Mouse (Mus musculus): ENCODE measurements around the gene Blnk.

Gene Blnk

DNA sequence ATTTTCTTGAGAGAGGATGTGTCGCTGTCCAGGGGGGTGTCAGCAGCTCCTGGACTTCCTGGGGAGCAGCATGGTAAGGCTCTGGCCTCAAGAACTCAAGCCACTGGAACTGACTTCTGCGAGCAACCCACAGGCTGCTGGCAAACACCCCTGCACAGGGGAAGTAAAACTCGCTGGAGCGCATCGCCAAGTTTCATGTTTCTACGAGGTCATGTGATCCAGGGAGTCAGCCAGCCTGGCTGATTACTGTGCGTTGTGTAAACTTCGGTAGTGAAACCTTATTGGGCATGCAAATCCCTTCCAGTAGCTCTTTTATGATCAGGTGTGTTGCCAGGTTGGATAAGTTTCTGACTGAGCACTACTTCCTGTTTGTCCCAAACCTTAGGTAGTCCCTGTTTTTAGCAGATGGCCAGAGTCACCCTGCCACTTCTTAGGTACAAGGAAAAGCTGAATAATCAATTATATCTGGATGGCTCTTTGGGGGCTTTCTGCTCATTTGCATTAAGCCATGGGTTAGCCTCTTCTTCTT, at the start of gene Blnk:
TSS of gene Blnk (minus strand) at position 479 of the 529 bp plus-strand sequence.
- peak; percentile 60 for DNase-seq (ENCODE audit: low spot score)

GRCm38 (mm10) chr19:41039110-41039509, 44.8 kb upstream of the Blnk start:
- no peak for DNase-seq (ENCODE audit: low spot score)

DNA sequence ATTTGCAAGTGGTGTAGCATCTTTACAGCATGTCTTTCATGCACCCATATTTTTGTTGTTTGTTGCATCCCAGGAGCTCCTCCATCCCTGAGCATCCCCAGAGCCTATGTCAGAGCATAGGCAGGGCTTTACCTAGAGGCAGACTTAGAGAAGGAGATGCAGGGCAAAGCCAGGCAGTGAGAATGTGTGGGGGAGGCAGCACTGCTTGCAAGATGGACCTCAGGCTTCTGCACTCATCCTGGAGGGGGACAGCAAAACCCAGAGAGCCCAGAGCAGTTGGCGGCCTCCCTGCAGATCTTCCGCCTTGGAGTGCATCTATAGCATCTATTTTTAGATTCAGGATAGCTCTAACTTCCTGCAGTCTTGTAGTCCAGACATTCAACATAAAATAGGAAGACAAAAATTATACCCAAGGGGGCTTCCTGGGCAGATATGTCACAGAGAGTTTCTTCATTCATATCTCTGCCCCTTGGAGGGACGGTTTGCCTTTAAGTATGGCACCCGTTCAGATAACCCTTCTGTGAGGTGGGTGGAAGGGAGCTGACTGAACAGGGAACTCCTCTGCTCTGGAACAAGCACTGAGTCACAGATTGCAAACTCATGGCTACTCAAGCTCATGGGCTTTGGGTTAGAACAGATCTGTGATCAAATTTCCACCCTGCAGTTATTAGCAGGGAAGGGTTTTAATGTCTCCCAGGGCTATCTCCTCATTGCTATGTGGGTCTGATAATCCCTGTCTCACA, 41.6 kb upstream of the Blnk start:
- no peak for DNase-seq (ENCODE audit: low spot score)

GRCm38 (mm10) chr19:41031869-41032268, 37.5 kb upstream of the Blnk start:
- no peak for DNase-seq (ENCODE audit: low spot score)

GRCm38 (mm10) chr19:41031009-41031408, 36.7 kb upstream of the Blnk start:
- no peak for DNase-seq (ENCODE audit: low spot score)

DNA sequence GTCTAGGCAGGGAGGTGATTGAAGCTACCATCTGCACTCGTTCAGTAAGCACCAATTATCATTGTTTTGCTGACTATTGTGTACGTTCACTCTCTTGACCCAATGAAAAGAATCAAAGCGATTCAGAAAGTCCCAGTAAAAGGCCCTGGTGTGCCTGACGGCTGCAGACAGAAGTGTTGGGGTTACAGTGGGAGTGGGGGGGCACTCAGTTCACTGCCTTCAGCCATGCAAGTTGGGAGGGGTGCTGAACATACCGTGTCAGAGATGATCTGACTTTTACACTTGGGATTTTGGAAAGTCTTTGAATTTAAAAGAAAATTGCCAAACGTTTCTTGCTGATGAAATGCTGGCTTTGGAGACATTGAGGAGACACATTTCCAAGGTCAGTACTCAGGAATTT, 35.8 kb upstream of the Blnk start:
- DNase-seq (ENCODE audit: low spot score) = no peak

DNA sequence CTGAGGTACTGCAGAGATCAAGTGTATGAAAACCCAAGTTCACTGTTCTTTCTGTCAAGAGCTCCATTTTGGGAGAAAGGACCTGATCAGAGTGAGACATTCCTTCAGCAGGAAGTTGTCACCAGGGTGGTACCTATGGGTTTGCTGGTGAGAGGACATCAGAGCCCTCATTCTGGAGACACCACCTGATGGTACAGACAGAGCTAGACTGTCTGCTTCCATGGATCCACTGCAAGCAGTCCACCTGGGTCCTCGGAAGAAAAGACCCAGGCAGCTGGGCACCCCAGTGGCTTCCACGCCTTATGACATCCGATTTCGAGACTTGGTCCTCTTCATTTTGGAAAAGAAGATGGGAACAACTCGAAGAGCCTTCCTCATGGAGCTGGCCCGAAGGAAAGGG, 34.9 kb upstream of the Blnk start, which contains the start of gene Dntt:
TSS of gene Dntt (plus strand) at position 57 of the 400 bp plus-strand sequence.
- no peak for DNase-seq (ENCODE audit: low spot score)

- DNase-seq (ENCODE audit: low spot score) = no peak
Observed at GRCm38 (mm10) chr19:41027601-41028000, 33.3 kb upstream of the Blnk start.

DNA sequence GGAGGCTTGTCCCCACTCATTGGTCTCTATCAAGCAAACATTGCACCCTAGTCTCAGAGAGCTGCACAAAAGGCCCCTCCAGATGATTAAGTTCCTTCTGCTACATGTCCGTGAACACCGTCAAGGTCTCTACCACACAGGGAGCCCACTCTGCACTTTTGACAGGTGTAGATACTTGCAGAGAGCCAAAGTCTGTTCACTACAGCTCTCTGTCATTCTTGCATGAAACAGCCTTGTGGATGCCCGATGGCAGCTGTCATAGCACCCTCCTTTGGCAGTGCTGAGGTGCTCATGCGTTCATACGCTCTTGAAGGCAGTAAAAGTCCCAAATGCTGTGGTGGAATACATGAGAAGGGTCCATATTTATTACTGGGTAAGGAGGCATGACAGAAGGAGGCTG, 32.7 kb upstream of the Blnk start:
- no peak for DNase-seq (ENCODE audit: low spot score)

GRCm38 (mm10) chr19:41026551-41026950, 32.2 kb upstream of the Blnk start:
- no peak for DNase-seq (ENCODE audit: low spot score)

- DNase-seq (ENCODE audit: low spot score) = no peak
Observed at GRCm38 (mm10) chr19:41022244-41022643, 27.9 kb upstream of the Blnk start.

GRCm38 (mm10) chr19:41020537-41020936, 26.2 kb upstream of the Blnk start:
- DNase-seq (ENCODE audit: low spot score) = no peak

- DNase-seq (ENCODE audit: low spot score) = no peak
Observed at GRCm38 (mm10) chr19:41019164-41019675, 24.9 kb upstream of the Blnk start.

DNA sequence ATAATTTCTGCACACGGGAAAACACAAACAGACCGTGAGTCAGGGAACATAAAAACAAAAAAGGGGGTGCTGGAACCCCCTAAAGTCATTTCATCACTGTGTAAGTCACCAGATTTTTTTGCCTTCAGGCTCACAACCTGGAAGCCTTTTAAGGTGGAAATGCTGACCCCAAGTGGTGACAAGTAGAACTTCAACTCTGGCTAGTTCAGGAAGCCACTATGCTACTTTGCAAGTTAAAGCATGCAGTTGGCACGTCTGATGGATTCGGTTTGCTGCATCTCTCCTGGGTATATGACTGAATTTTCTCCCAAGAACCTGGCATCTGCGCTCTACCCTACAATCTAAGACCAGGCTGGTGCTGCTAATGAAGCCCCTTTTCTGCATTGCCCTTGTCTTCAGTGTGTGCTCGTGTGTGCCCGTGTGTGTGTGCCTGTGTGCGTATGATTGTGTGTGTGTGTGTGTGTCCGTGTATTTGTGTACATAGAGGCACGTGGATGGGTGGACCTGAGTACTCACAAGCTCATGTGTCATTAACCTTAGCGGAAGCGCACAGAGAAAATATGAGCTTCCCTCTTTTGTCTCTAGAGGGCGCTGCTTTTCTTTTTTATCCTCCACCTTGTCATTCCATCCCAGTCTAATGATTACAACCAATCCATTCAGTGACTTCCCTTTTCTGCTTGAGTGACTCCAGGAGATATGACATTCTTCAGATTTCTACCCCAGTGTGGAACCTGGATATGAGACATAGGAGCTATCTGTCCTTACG, 21.8 kb upstream of the Blnk start:
- no peak for DNase-seq (ENCODE audit: low spot score)

GRCm38 (mm10) chr19:41014003-41014402, 19.7 kb upstream of the Blnk start:
- DNase-seq (ENCODE audit: low spot score) = no peak

DNA sequence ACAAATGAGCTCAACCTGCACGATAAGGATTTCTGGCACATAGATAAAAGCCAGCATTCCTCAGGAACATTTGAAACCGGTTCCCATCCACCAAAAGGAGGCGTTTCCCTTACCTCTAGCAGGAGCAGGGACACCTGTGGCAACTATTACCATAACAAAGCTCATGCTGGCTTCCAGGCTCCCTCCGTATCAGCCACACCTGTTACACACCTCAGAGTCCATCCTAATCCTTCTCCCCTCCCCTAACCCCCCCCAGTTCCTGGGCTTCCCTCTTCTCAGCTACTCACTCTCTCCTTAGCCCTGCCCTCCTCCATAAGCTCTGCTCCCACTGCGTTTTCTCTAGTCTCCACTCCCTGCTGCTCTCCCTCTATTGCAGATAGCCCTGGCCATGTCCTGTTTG, 19.3 kb upstream of the Blnk start:
- no peak for DNase-seq (ENCODE audit: low spot score)

DNA sequence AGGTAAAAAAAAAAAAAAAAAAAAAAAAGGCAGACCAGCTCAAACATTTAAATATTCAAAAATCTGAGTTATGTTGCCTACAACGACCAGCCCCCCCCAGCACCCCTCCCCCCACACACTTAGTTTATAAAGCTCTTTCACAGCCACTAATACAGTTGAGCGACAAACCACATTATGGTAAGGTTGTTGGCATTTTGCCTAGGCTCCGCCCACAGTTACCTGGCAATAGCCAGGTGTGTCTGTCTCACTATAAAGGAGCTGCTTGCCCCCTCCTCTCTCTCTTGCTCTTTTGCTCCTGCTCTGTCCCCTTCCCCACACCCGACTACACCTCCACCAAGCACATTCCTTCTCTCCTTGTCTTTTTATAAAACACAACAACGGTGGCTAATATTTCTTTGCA, 17.3 kb upstream of the Blnk start:
- no peak for DNase-seq (ENCODE audit: low spot score)

DNA sequence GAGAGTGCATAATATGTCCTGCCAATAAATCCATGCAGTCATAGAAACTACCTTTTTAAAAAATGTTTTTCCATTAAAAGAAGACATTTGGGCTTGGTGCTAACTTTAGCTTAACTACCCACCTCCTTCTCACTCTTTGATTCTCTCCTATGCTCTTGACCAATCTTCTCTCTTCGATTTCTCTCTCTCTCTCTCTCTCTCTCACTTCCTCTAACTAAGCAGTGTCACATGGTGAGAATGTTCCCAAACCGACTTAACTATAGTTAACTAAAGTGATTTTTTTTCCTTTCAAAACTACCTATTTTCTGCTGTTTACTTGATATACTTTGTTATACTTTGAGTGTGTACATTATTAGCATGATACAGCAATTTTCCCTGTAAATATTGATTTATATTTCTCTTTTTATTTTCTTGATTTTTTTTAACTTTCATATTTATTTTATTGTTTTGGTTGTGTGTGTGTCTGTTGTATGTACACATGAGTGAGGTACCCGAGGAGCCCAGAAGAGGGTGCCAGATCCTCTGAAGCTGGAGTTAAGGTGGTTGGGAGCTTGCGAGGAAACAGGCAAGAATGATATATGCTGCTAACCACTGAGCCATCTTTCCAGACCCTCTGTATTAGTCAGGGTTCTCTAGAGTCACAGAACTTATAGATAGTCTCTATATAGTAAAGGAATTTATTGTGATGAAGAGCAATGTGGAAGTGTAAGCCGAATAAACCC, 14.5 kb upstream of the Blnk start:
- DNase-seq (ENCODE audit: low spot score) = no peak

DNA sequence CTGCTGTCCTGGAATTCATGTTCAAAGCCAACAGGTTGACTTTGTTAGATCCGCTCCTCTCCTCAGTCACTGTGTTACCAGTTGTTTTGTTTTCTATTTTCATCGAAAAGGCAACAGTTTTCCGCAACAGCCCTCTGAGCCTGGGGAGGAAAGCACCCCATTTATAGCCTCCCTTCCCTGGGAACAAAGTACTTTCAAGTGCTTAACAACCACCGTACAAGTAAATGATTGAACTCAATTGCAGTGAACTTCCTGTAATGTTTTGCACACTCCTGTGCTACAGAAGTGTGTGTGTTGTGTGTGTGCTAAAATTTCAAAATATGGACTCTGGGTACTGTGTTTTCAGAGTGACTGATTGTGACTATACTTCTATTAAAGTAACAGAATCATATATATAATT, 13.4 kb upstream of the Blnk start:
- DNase-seq (ENCODE audit: low spot score) = no peak

DNA sequence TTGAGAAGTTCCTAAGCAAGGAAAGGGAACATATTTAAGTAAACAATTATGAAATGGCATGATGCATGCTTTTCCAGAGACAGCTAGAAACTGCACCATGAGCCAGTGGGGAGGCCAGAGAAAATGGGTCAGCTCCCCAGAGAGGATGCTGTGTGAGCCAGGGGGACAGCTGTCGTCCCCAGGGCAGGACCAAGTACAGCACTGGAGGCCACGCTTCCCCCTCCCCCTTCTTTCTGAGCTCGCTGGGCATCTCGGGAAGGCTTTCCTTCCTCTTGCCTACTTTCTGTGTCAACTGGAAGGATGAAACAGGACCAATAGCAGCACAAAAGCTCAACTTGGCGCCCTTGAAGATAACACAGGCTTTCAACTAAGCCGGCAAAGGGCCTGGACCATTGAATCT, 13.0 kb upstream of the Blnk start:
- no peak for DNase-seq (ENCODE audit: low spot score)

- DNase-seq (ENCODE audit: low spot score) = no peak
Observed at GRCm38 (mm10) chr19:41006621-41007020, 12.3 kb upstream of the Blnk start.

DNA sequence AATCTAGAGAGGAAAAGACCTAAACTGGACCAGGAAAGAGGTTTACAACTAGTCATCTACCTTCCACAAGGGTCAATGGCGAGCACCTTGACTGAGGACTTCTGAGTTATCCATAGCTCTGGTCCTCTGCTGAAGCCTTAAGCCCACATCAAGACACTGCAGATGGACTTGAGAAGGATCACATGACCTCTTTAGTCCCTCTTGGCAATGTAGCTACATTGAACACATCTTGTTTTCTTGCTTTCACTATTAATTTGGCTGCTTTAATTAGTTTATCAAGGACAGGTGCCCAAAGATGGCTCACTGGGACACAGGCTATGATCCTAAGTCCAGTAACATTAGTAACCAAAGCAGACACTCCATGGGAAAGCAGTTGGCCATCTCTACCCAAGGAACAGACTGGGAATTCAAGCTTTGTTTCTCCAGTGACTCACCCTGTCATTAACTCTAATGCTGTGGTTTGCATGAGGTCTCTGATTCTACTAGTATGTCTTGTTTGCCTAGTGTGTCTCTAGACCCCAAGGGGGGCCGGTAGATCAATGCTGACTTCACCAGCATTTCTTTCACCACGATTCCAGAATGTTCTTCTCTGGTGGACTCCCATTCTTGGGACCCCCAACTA, 9.5 kb upstream of the Blnk start:
- no peak for DNase-seq (ENCODE audit: low spot score)
